Mouse (Mus musculus) myocyte (in vitro differentiated cells): ENCODE data around the gene Ctbp2. TPM values are rescaled to one million over a fixed set of nuclear protein-coding genes. Genes with fewer than 3 reads are reported as not detected.

ENCODE experiments used
- H3K27me3 ChIP-seq: one replicate; pipeline ENCODE4 v1.6.1; 2011; ENCODE audit not compliant: control insufficient read depth, insufficient read depth, insufficient read length
- H3K36me3 ChIP-seq: one replicate; pipeline ENCODE4 v1.6.1; 2011; ENCODE audit not compliant: control insufficient read depth, insufficient read depth
- H3K4me2 ChIP-seq: one replicate; pipeline ENCODE4 v1.6.1; 2011; ENCODE audit warnings: low read depth, control low read depth
- H3K4me3 ChIP-seq: one replicate; pipeline ENCODE4 v1.5.1; 2011; ENCODE audit warnings: mild to moderate bottlenecking, control low read depth, moderate library complexity
- H3K79me2 ChIP-seq: one replicate; pipeline ENCODE4 v1.6.1; 2011; ENCODE audit not compliant: control insufficient read depth, insufficient read depth
- H3ac ChIP-seq: one replicate; pipeline ENCODE4 v1.6.1; 2011; ENCODE audit not compliant: control insufficient read depth, insufficient read length
- CEBPB ChIP-seq: IDR thresholded peaks from 2 replicates; pipeline ENCODE4 v1.6.1; 2011; ENCODE audit warnings: mild to moderate bottlenecking, moderate library complexity; ENCODE audit not compliant: poor library complexity, insufficient read depth, severe bottlenecking
- E2F4 ChIP-seq: IDR thresholded peaks from one replicate; pipeline ENCODE4 v1.6.1; 2011; ENCODE audit warnings: mild to moderate bottlenecking, control low read depth, moderate library complexity; ENCODE audit not compliant: insufficient read depth
- MAX ChIP-seq: IDR thresholded peaks from one replicate; pipeline ENCODE4 v1.6.1; 2011; ENCODE audit warnings: low read depth, mild to moderate bottlenecking, control low read depth
- MYOD1 ChIP-seq, 3 experiments: IDR thresholded peaks; one replicate each; pipeline ENCODE4 v1.6.1; 2011; ENCODE audit warnings: control low read depth in 2 of 3, low read depth in 2 of 3, mild to moderate bottlenecking in 2 of 3, moderate library complexity in 1 of 3; ENCODE audit not compliant: insufficient read length in 2 of 3, control insufficient read depth in 1 of 3
- MYOG ChIP-seq, 3 experiments: IDR thresholded peaks; one replicate each; pipeline ENCODE4 v1.6.1; 2011; ENCODE audit warnings: control low read depth in 2 of 3, low read depth in 2 of 3, mild to moderate bottlenecking in 2 of 3; ENCODE audit not compliant: insufficient read length in 2 of 3, control insufficient read depth in 1 of 3, insufficient read depth in 1 of 3
- POLR2A ChIP-seq: IDR thresholded peaks from one replicate; pipeline ENCODE4 v1.6.1; 2011; ENCODE audit warnings: low read depth, mild to moderate bottlenecking, control low read depth, moderate library complexity; ENCODE audit not compliant: insufficient read length
- POLR2AphosphoS2 ChIP-seq: IDR thresholded peaks from one replicate; pipeline ENCODE4 v1.6.1; 2011; ENCODE audit warnings: low read depth, control low read depth; ENCODE audit not compliant: insufficient read length
- REST ChIP-seq: IDR thresholded peaks from one replicate; pipeline ENCODE4 v1.6.1; 2011; ENCODE audit warnings: mild to moderate bottlenecking, control low read depth, moderate library complexity; ENCODE audit not compliant: insufficient read depth, insufficient read length
- SRF ChIP-seq: IDR thresholded peaks from one replicate; pipeline ENCODE4 v1.6.1; 2011; ENCODE audit warnings: low read depth; ENCODE audit not compliant: control insufficient read depth, insufficient read length
- TCF12 ChIP-seq: IDR thresholded peaks from one replicate; pipeline ENCODE4 v1.6.1; 2011; ENCODE audit warnings: mild to moderate bottlenecking, control low read depth; ENCODE audit not compliant: poor library complexity, insufficient read depth, severe bottlenecking
- TCF3 ChIP-seq: IDR thresholded peaks from one replicate; pipeline ENCODE4 v1.6.1; 2011; ENCODE audit warnings: low read depth, control low read depth; ENCODE audit not compliant: insufficient read length
- USF1 ChIP-seq: IDR thresholded peaks from one replicate; pipeline ENCODE4 v1.6.1; 2011; ENCODE audit warnings: low read depth, mild to moderate bottlenecking, control low read depth, moderate library complexity
- polyA plus RNA-seq: library from polyadenylated mRNA; unstranded; fragments of >200 nt; fragmentation: generic; extraction: Trizol; gene quantifications from one replicate; pipeline ENCODE4 v1.2.1, GENCODE M21; 2012; ENCODE audit warnings: missing spikeins

The Ctbp2 gene
- polyA plus RNA-seq, 1 experiment: 22.4 TPM

DNA sequence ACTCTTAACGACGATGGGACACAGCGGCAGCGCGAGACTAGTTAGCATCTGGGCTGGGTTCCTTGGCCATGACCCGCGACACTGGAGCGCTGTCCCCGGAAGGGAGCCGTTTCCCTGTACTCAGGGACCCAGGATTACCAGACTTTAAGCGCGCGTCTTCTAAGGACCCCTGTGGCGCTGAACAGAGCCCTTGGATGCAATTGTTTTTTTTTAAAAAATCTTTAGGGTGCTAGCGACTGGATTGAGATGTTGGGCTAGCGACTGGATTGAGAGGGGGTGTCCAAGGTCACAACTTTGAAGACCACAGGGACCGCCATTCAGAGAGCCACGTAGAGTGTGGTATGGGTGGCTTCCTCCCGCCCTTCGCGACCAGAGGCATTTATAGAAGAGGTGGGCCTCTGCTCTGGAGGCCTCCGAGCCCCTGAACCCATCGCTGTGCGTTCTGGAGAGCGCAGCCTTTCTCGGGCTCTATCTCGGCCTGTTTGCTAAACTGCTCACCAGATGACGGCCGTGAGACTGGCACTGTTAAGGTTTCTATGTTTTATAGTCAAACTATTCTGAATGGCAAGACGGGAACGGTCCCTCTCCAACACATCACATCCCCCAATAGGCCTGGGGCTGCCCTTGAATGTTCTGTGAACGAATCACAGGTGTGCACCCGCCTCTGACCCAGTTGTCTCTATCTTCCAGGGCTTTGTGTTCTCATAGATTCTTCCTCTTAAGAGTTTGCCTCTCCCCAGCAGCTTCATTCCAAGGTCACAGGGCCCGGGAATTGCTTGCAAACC, 739 bp upstream of the Ctbp2 start:
- Histone ChIP-seq H3K27me3 (no peaks in the 10 kb centered on the region), H3ac (peak overlapping the region; percentile 86), H3K36me3 (no peaks in the 10 kb centered on the region), H3K4me3 (peak overlapping the region; percentile 45), H3K4me2 (peak overlapping the region; percentile 86), H3K79me2 (peaks cover 17% of the 10 kb centered on the region)
- TF ChIP-seq MYOG (IDR thresholded peaks at IDR 0.05; ENCODE audit: control insufficient read depth in 1 of 3, insufficient read depth in 1 of 3, insufficient read length in 2 of 3, low read depth in 2 of 3): no peak
- TF ChIP-seq TCF3: no peak
- TF ChIP-seq USF1: no peak
- TF ChIP-seq E2F4: no peak
- TF ChIP-seq MAX: no peak
- TF ChIP-seq POLR2A: no peak
- TF ChIP-seq TCF12: no peak

DNA sequence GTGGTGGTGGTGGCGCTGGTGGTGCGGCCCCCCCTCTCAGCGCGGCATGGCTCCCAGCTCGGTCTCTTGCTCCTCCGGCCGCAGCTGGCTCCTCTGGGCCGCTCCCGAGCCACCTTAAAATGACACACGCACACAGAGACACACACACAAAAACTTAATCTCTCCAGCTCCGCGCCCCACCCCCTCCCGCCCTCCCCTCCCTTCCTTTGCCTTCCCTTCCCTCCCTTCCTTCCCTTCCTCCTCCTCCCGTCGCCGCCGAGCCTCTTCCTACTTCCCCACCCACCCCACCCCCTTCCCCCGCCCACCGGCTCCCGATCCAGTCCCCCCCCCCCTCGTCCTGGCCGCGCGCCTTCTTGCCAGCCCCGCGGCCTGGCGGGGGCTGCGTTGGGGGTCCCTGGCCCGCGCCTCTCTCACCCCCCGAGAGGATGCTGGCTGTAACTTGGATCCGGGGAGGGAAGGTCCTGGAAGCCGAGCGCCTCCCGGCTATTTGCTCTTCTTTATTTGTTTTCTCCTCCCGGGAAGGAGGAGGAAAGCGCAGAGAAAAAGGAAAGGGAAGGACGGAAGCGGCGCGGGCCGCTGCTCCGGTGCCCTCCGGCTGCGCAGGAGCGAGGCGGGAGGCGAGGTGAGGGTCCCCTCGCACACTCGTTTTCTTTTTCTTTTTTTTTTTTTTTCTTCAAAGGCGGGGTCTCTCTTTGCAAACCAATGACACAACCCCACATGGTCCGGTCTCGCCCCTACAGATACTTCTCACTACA, 733 bp downstream of the Ctbp2 start, which contains the start of gene Fgfr2:
Gene Fgfr2, minus strand, starts transcription at position 107 of the 755 bp plus-strand sequence.
- peak within 1 kb of the TSS; percentile 86 for H3ac ChIP-seq
- H3K4me2 ChIP-seq: peak within 1 kb of the TSS; percentile 86
- TF ChIP-seq MYOG (IDR thresholded peaks at IDR 0.05; ENCODE audit: control insufficient read depth in 1 of 3, insufficient read depth in 1 of 3, insufficient read length in 2 of 3, low read depth in 2 of 3) (peak in 1 of 3 experiments; percentile 18), REST (no peak), MYOD1 (IDR thresholded peaks at IDR 0.05; ENCODE audit: control insufficient read depth in 1 of 3, insufficient read length in 2 of 3, low read depth in 2 of 3) (no peak), USF1 (no peak), CEBPB (no peak), E2F4 (no peak), POLR2A (peak; percentile 58), MAX (no peak), TCF12 (no peak), SRF (no peak), POLR2AphosphoS2 (peak; percentile 63), TCF3 (no peak)
- peak within 1 kb of the TSS; percentile 45 for H3K4me3 ChIP-seq
- peaks cover 32% of the 10 kb centered on the region for H3K79me2 ChIP-seq
- H3K36me3 ChIP-seq: no peaks in the 10 kb centered on the region
- H3K27me3 ChIP-seq: no peaks in the 10 kb centered on the region

DNA sequence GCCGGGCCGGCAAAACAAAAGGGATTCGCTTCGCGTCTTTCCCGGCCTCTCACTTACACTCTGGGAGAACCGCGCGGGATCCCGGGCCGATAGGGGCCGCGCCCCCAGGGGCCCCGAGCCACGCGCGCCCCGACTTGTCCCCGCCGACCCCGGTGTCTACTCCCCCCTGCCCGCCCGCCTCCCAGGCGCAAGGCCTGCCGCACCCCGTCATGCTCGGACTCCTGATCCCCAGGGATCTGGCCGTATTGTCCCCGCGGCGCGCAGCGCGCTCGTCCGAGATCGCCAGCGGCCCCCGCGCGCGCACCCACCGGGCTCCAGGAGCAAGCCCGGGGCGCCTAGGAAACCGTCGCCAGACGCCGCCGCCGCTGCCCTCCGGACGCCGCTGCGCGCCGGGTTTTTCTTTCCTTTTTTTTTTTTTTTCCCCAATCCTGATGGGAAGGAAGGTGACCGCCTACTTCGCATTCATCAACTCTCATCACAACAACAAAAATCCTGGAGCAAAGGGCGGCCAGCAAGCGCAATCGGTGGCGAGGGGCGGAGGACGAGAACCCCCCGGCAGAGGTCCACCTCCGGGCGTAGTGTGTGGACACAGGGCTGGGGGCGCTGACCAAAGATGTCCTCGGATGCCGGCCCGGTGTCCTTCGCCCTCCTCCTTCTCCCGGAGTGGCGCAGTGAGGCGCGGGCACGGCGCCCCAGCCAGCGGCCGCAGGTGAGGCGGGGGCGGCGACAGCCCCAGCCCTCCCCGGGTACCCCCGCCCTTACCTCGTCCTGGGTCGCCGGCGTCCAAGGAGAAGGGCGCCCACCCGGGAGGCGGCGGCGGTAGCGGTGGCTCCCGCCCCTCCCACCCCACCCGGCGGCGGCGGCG, 1.5 kb downstream of the Ctbp2 start:
- Histone ChIP-seq H3K4me3 (peak overlapping the region; percentile 45), H3K36me3 (no peaks in the 10 kb centered on the region), H3K27me3 (no peaks in the 10 kb centered on the region), H3K79me2 (peaks cover 40% of the 10 kb centered on the region), H3K4me2 (peak overlapping the region; percentile 3), H3ac (peak overlapping the region; percentile 86)
- TF ChIP-seq USF1 (no peak), REST (no peak), TCF12 (no peak), MYOG (IDR thresholded peaks at IDR 0.05; ENCODE audit: control insufficient read depth in 1 of 3, insufficient read depth in 1 of 3, insufficient read length in 2 of 3, low read depth in 2 of 3) (no peak), POLR2AphosphoS2 (peak; percentile 22), MYOD1 (IDR thresholded peaks at IDR 0.05; ENCODE audit: control insufficient read depth in 1 of 3, insufficient read length in 2 of 3, low read depth in 2 of 3) (peak in 1 of 3 experiments; percentile 13), TCF3 (no peak), E2F4 (no peak), MAX (no peak), SRF (no peak), POLR2A (peak; percentile 40), CEBPB (no peak)

DNA sequence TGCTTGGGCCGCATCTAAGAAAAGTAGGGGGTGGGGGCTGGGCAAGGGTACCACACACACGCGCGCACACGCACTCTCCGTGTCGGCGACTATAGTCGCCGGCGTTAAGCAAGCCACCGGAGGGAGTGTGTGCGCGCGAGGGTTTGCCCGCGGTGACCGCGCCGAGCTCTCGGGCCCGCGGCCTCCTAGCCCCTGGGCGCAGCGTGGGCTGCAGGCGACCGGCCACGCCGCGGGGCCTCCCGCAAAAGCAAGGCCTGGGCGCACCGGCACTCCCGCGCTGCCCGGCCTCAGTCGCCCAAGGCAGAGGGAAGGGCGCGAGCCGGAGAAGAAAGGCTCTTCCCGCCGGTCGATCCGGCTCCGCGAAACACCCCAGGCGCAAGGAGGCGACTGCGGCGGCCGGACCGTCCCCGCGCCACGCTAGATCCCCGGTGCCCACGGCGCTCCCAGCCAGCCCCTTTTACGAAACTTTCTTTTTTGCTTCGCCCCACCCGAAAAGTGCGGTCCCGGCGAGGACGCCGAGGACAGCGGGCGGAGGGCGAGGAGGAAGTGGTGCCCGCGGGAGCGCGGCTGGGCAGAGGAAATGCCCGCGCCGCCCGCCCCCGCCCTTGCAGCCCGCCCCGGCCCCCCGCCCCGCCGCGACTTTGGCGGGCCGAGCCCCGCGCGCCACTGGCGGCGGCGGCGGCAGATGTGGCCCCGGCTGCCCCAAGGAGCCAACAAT, 2.3 kb downstream of the Ctbp2 start:
- Histone ChIP-seq H3K4me3 (peak overlapping the region; percentile 45), H3K36me3 (no peaks in the 10 kb centered on the region), H3K79me2 (peaks cover 48% of the 10 kb centered on the region), H3ac (peak overlapping the region; percentile 86), H3K4me2 (peak overlapping the region; percentile 76), H3K27me3 (no peaks in the 10 kb centered on the region)
- TF ChIP-seq POLR2A: peak; percentile 30
- peak; percentile 43 for TF ChIP-seq POLR2AphosphoS2
- no peak for TF ChIP-seq CEBPB
- TF ChIP-seq TCF12: no peak
- no peak for TF ChIP-seq MYOG (IDR thresholded peaks at IDR 0.05; ENCODE audit: control insufficient read depth in 1 of 3, insufficient read depth in 1 of 3, insufficient read length in 2 of 3, low read depth in 2 of 3)
